Mouse (Mus musculus) gastrocnemius, adult 2 months (tissue): ENCODE measurements around the gene Limch1. TPM values are rescaled to one million over a fixed set of nuclear protein-coding genes. Genes with fewer than 3 reads are reported as not detected.

Source experiments
- DNase-seq: peaks from one replicate; pipeline ENCODE4 v3.0.0; 2022
- H3K27ac ChIP-seq: fragments of 200-600 bp; 2 replicates; pipeline ENCODE4 v1.8.1; 2022; ENCODE audit warnings: mild to moderate bottlenecking
- H3K4me3 ChIP-seq: fragments of 200-600 bp; 2 replicates; pipeline ENCODE4 v1.8.1; 2022; ENCODE audit warnings: mild to moderate bottlenecking, moderate library complexity
- CTCF ChIP-seq: fragments of 200-600 bp; IDR thresholded peaks from 2 replicates; pipeline ENCODE4 v1.8.1; 2022; ENCODE audit warnings: antibody characterized with exemption, mild to moderate bottlenecking, moderate library complexity
- intact Hi-C: fragments of 180-260 bp; cut with DNase I; formaldehyde crosslinking; loops from one replicate; pipeline ENCODE4 v1.15.1; 2025
- total RNA-seq, 2 experiments: library from RNA; stranded (reverse); gene quantifications; 2 replicates each; pipeline ENCODE4 v1.2.3; 2021

The Limch1 gene
- total RNA-seq, 2 experiments from 2014 or later, result 106 to 139 TPM

- intact Hi-C loops, result no loop called here
- Histone ChIP-seq H3K4me3 (no peak overlapping the region), H3K27ac (peak overlapping the region; percentile 63)
- TF ChIP-seq CTCF, result no peak
- peak; percentile 33 for DNase-seq
Measured at GRCm38 (mm10) chr5:66750641-66751040, 5.0 kb downstream of the Limch1 start.

- TF ChIP-seq CTCF, result no peak
- Histone ChIP-seq H3K4me3 (no peak overlapping the region), H3K27ac (peak overlapping the region; percentile 63)
- no peak for DNase-seq
- intact Hi-C loops, result no loop called here
Measured at GRCm38 (mm10) chr5:66751332-66751980, 5.8 kb downstream of the Limch1 start.

GRCm38 (mm10) chr5:66753620-66754019 lies 8.0 kb downstream of the Limch1 start:
- no peak for DNase-seq
- intact Hi-C loops, result no loop called here
- H3K4me3 ChIP-seq, result no peak overlapping the region
- no peak for TF ChIP-seq CTCF
- H3K27ac ChIP-seq, result 0 out of 2 replicates have a peak overlapping the region, but pooled peaks have one; percentile 12

GRCm38 (mm10) chr5:66756821-66757705 lies 11.4 kb downstream of the Limch1 start:
- TF ChIP-seq CTCF, result no peak

GRCm38 (mm10) chr5:66757706-66758237 lies 12.1 kb downstream of the Limch1 start:
- intact Hi-C loops, result no loop called here
- Histone ChIP-seq H3K27ac (peak overlapping the region; percentile 64; the same call in 1 of the 2 replicates), H3K4me3 (no peak overlapping the region)
- no peak for DNase-seq
- TF ChIP-seq CTCF, result no peak

More at GRCm38 (mm10) chr5:66756821-66757705, 11.4 kb downstream of the Limch1 start:
- DNase-seq, result no peak
- peak overlapping the region; percentile 64 for H3K27ac ChIP-seq
- H3K4me3 ChIP-seq, result no peak overlapping the region
- intact Hi-C loops, result no loop called here

- TF ChIP-seq CTCF, result no peak
- Histone ChIP-seq H3K27ac (peak overlapping the region; percentile 88), H3K4me3 (no peak overlapping the region)
- intact Hi-C loops, result no loop called here
- DNase-seq, result peak; percentile 56
Measured at GRCm38 (mm10) chr5:66759354-66759753, 13.7 kb downstream of the Limch1 start.

GRCm38 (mm10) chr5:66760747-66761146 lies 15.1 kb downstream of the Limch1 start:
- intact Hi-C loops, result loop anchor here (2.0 kb wide), 1 partner anchor 14 kb away; no protein-coding TSS in a partner anchor
- no peak for TF ChIP-seq CTCF
- Histone ChIP-seq H3K27ac (peak overlapping the region; percentile 88), H3K4me3 (peak overlapping the region; percentile 54)
- DNase-seq, result peak; percentile 83

GRCm38 (mm10) chr5:66762006-66762405 lies 16.4 kb downstream of the Limch1 start:
- intact Hi-C loops, result no loop called here
- Histone ChIP-seq H3K4me3 (peak overlapping the region; percentile 1; the same call in 1 of the 2 replicates), H3K27ac (peak overlapping the region; percentile 88)
- DNase-seq, result peak; percentile 77
- TF ChIP-seq CTCF, result peak; percentile 45

- Histone ChIP-seq H3K27ac (no peak overlapping the region), H3K4me3 (no peak overlapping the region)
- DNase-seq, result no peak
- intact Hi-C loops, result no loop called here
- no peak for TF ChIP-seq CTCF
Measured at GRCm38 (mm10) chr5:66764129-66764528, 18.5 kb downstream of the Limch1 start.

- TF ChIP-seq CTCF, result no peak
- Histone ChIP-seq H3K27ac (no peak overlapping the region), H3K4me3 (no peak overlapping the region)
- peak; percentile 46 for DNase-seq
- intact Hi-C loops, result no loop called here
Measured at GRCm38 (mm10) chr5:66765911-66766310, 20.3 kb downstream of the Limch1 start.

- DNase-seq, result no peak
- intact Hi-C loops, result no loop called here
- no peak overlapping the region for H3K4me3 ChIP-seq
- TF ChIP-seq CTCF, result no peak
- no peak overlapping the region for H3K27ac ChIP-seq
Measured at GRCm38 (mm10) chr5:66768034-66768433, 22.4 kb downstream of the Limch1 start.

GRCm38 (mm10) chr5:66769070-66769469 lies 23.4 kb downstream of the Limch1 start:
- Histone ChIP-seq H3K4me3 (no peak overlapping the region), H3K27ac (no peak overlapping the region)
- intact Hi-C loops, result no loop called here
- DNase-seq, result no peak
- no peak for TF ChIP-seq CTCF

GRCm38 (mm10) chr5:66769558-66769957 lies 23.9 kb downstream of the Limch1 start:
- intact Hi-C loops, result no loop called here
- no peak for DNase-seq
- no peak for TF ChIP-seq CTCF
- Histone ChIP-seq H3K4me3 (no peak overlapping the region), H3K27ac (no peak overlapping the region)
